Comparison of ENCODE assay signal across 8 mouse cellular contexts in the genomic region with DNA sequence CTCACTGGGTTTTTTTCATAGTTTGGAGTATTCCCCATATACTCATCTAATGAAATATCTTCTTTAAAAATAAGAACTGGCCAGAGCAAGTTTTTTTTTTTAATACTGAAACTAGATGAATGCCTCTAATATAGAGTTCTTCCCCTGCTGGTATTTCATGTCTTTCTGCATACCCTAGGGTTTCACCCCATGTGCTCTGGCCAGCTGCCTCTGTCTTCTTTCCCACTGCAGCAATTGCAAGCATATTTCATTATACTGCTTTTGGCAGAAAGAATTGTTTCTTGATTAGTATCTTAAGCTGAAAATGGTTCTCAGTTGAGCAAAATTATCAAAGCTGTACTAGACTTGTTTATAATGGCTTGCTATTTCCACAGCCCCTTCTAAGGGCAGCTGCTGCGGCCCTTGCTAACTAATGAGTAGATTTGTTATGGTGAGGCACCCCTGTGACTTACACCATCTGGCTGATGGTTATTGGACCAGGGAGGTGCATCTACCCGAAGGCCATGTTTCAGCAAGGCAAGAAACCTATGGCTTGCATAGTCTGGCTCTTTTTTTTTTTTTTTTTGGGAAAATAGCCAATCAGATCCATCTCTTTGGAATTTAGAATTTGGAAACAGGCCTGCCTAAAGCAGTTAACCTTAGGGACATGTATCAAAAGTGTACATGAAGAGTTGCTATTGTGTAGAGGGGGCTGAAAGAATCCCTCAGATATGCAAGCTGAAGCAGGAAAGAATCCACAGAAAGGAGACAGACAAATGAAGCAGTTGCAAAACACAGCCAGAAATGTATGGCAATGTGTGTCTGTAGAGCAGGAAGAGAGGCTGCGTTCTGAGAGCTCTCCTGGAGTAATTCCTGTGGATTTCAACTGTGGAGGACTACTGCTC. TPM values are rescaled to one million over a fixed set of nuclear protein-coding genes. Genes with fewer than 3 reads are reported as not detected.
DNase-seq lines count a peak whose midpoint lies in the region; ATAC-seq and TF ChIP-seq lines count a peak whose summit lies in the region.

No protein-coding gene starts in this region.

- TF ChIP-seq CTCF in midbrain, postnatal 0 days (IDR thresholded peaks at IDR 0.05): no peak

- ATAC-seq in midbrain, postnatal 0 days (ENCODE audit: low FRiP score): no peak; the same call in 1 of the 2 replicates
- no peak for ATAC-seq in midbrain, embryonic 13.5 days
- ATAC-seq in intestine, embryonic 15.5 days: peak; percentile 73; the same call in 1 of the 2 replicates
- ATAC-seq in stomach, embryonic 15.5 days (ENCODE audit: insufficient read depth, low FRiP score, low read depth): peak; percentile 71; the same call in 1 of the 2 replicates

- WGBS in midbrain, postnatal 0 days: 66% methylated on average over 3 of the region's 3 CpGs
- 76% methylated on average over 3 of the region's 3 CpGs for WGBS in midbrain, embryonic 13.5 days
- 52% methylated on average over 3 of the region's 3 CpGs for WGBS in intestine, embryonic 15.5 days
- 39% methylated on average over 3 of the region's 3 CpGs for whole genome bisulfite sequencing in stomach, embryonic 15.5 days
- 88% methylated on average over 3 of the region's 3 CpGs for WGBS in forebrain, embryonic 10.5 days

- peak; percentile 35 to 59 for DNase-seq in cerebellum, postnatal 14 days
- DNase-seq in cerebellum, adult 11-12 months: no peak
- peak; percentile 84 for DNase-seq in midbrain, postnatal 0 days (ENCODE audit: low spot score)
- no peak for DNase-seq in layer of hippocampus, postnatal 25 days (ENCODE audit: extremely low spot score in 1 of 2, low spot score in 1 of 2)
- no peak for DNase-seq in forebrain, embryonic 10.5 days (ENCODE audit: extremely low spot score, low spot score)

- no peak overlapping the region for H3K27ac ChIP-seq in midbrain, postnatal 0 days (ENCODE audit: low read depth, low read length)
- no peak overlapping the region for H3K27ac ChIP-seq in midbrain, embryonic 13.5 days
- peak overlapping the region; percentile 7; the same call in 1 of the 2 replicates for H3K27ac ChIP-seq in intestine, embryonic 15.5 days
- H3K27ac ChIP-seq in stomach, embryonic 15.5 days: peak overlapping the region; percentile 40
- no peak overlapping the region for H3K27ac ChIP-seq in forebrain, embryonic 10.5 days

- H3K4me1 ChIP-seq in midbrain, postnatal 0 days (ENCODE audit: insufficient read depth, low read length): no peaks in the 10 kb centered on the region
- H3K4me1 ChIP-seq in midbrain, embryonic 13.5 days (replicated peaks): no peaks in the 10 kb centered on the region
- H3K4me1 ChIP-seq in intestine, embryonic 15.5 days (replicated peaks): 0 out of 2 replicates have a peak, but pooled peaks cover 5% of the 10 kb centered on the region
- no peaks in the 10 kb centered on the region for H3K4me1 ChIP-seq in stomach, embryonic 15.5 days
- H3K4me1 ChIP-seq in forebrain, embryonic 10.5 days: no peaks in the 10 kb centered on the region

- H3K36me3 ChIP-seq in midbrain, postnatal 0 days (ENCODE audit: insufficient read depth, low read length): no peaks in the 10 kb centered on the region
- H3K36me3 ChIP-seq in midbrain, embryonic 13.5 days: no peaks in the 10 kb centered on the region
- no peaks in the 10 kb centered on the region for H3K36me3 ChIP-seq in intestine, embryonic 15.5 days
- H3K36me3 ChIP-seq in stomach, embryonic 15.5 days: no peaks in the 10 kb centered on the region
- no peaks in the 10 kb centered on the region for H3K36me3 ChIP-seq in forebrain, embryonic 10.5 days (replicated peaks)

- no peak overlapping the region for H3K4me3 ChIP-seq in midbrain, postnatal 0 days (ENCODE audit: low read depth, low read length)
- no peak overlapping the region for H3K4me3 ChIP-seq in midbrain, embryonic 13.5 days (replicated peaks)
- H3K4me3 ChIP-seq in intestine, embryonic 15.5 days (replicated peaks): no peak overlapping the region
- H3K4me3 ChIP-seq in stomach, embryonic 15.5 days (replicated peaks): no peak overlapping the region
- H3K4me3 ChIP-seq in forebrain, embryonic 10.5 days: no peak overlapping the region

- no peak overlapping the region for H3K9ac ChIP-seq in midbrain, postnatal 0 days (replicated peaks; ENCODE audit: low read length, poor library complexity, severe bottlenecking)
- H3K9ac ChIP-seq in midbrain, embryonic 13.5 days (replicated peaks): no peak overlapping the region
- no peak overlapping the region for H3K9ac ChIP-seq in intestine, embryonic 15.5 days
- no peak overlapping the region for H3K9ac ChIP-seq in stomach, embryonic 15.5 days

- H3K4me2 ChIP-seq in midbrain, postnatal 0 days (ENCODE audit: low read depth, low read length, poor library complexity, severe bottlenecking): no peak overlapping the region
- no peak overlapping the region for H3K4me2 ChIP-seq in midbrain, embryonic 13.5 days (replicated peaks)
- no peak overlapping the region for H3K4me2 ChIP-seq in intestine, embryonic 15.5 days (replicated peaks)
- no peak overlapping the region for H3K4me2 ChIP-seq in stomach, embryonic 15.5 days

- H3K9me3 ChIP-seq in midbrain, postnatal 0 days (ENCODE audit: low read length): no peaks in the 10 kb centered on the region
- H3K9me3 ChIP-seq in midbrain, embryonic 13.5 days: no peaks in the 10 kb centered on the region
- no peaks in the 10 kb centered on the region for H3K9me3 ChIP-seq in intestine, embryonic 15.5 days
- H3K9me3 ChIP-seq in stomach, embryonic 15.5 days: no peaks in the 10 kb centered on the region
- no peaks in the 10 kb centered on the region for H3K9me3 ChIP-seq in forebrain, embryonic 10.5 days

- H3K27me3 ChIP-seq in midbrain, postnatal 0 days (ENCODE audit: insufficient read depth, low read length): no peaks in the 10 kb centered on the region
- H3K27me3 ChIP-seq in midbrain, embryonic 13.5 days: no peaks in the 10 kb centered on the region
- no peaks in the 10 kb centered on the region for H3K27me3 ChIP-seq in intestine, embryonic 15.5 days (replicated peaks)
- H3K27me3 ChIP-seq in stomach, embryonic 15.5 days (replicated peaks): no peaks in the 10 kb centered on the region
- no peaks in the 10 kb centered on the region for H3K27me3 ChIP-seq in forebrain, embryonic 10.5 days (ENCODE audit: poor library complexity, severe bottlenecking)

RNA-seq across cellular contexts. Expression of gene Trim52, which starts 30.6 kb away (rescaled TPM):
- total RNA-seq in midbrain, postnatal 0 days (2014; rRNA removed): not detected in 2 replicates
- polyA plus RNA-seq in midbrain, postnatal 0 days (2015; fragmentation: Nextera tagmentation; extraction: Ambion mirVana): not detected in 2 replicates
- not detected in 2 replicates for polyA plus RNA-seq in midbrain, embryonic 13.5 days (2015; fragmentation: Nextera tagmentation; extraction: Ambion mirVana)
- not detected in 2 replicates for polyA plus RNA-seq in intestine, embryonic 15.5 days (2015; fragmentation: Nextera tagmentation; extraction: Ambion mirVana)
- polyA plus RNA-seq in stomach, embryonic 15.5 days (2015; fragmentation: Nextera tagmentation; extraction: Ambion mirVana): not detected in 2 replicates
- total RNA-seq in layer of hippocampus, postnatal 25 days (2021): not detected
- not detected in 2 replicates for polyA plus RNA-seq in forebrain, embryonic 10.5 days (2016; fragmentation: Nextera tagmentation; extraction: Ambion mirVana)

Comparison
In these comparisons a context has a peak if more than half of its experiments do, and no peak if none do; other contexts are left out.
1. DNase-seq: peak in cerebellum, postnatal 14 days (2 of 2) and midbrain, postnatal 0 days (single experiment); none in cerebellum, adult 11-12 months (single experiment), layer of hippocampus, postnatal 25 days (0 of 2) and forebrain, embryonic 10.5 days (single experiment).
2. ATAC-seq: peak in intestine, embryonic 15.5 days (single experiment) and stomach, embryonic 15.5 days (single experiment); none in midbrain, postnatal 0 days (single experiment) and midbrain, embryonic 13.5 days (single experiment).
3. H3K27ac ChIP-seq: peak in intestine, embryonic 15.5 days (single experiment) and stomach, embryonic 15.5 days (single experiment); none in midbrain, postnatal 0 days (single experiment), midbrain, embryonic 13.5 days (single experiment) and forebrain, embryonic 10.5 days (single experiment).